Mouse (Mus musculus): ENCODE results near the gene Ift80. TPM values are rescaled to one million over a fixed set of nuclear protein-coding genes. Genes with fewer than 3 reads are reported as not detected.
"Not testable (repeated sequence)": the region's sequence is repeated elsewhere in the genome, so short reads cannot be mapped to it uniquely, and the experiment has no call there.

Ift80 gene
- polyA plus RNA-seq, 1 experiment from 2014 or later = 8.4 TPM

DNA sequence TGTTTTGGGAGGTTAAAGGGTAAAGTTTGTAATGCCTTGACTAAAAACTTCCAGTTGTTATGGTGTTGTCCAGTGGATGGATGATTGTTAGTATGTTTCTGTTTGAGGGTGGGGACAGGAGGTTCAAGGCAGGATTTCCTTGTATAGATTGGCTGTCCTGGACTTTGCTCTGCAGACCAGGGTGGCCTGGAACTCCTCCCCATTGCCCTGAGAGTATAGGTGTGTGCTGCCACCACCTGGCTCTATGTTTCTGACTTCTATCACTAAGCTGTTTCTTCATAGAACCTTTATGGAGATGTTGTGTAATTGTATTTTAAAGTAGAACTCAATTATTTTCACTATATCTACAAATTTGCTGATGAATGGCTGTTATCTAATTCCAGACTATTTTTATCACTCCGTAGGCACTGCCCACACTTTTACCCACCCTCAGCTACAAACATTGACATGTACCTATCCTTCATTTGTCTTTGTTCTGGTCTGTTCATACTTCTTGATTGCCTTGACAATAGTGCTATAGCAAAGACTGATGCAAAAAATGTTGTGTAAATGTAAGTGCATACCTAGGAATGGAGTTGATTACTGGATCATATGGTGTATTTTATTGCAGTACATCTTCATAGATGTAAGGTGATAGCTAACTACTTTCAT is 21.9 kb upstream of the Ift80 start:
- Histone ChIP-seq H3K27ac (replicated peaks) (no peak overlapping the region), H3K27me3 (no peaks in the 10 kb centered on the region), H3K4me3 (no peak overlapping the region), H3K9ac (no peak overlapping the region), H3K4me1 (replicated peaks) (no peaks in the 10 kb centered on the region), H3K4me2 (no peak overlapping the region), H3K9me3 (no peaks in the 10 kb centered on the region), H3K36me3 (peaks cover 11% of the 10 kb centered on the region; the same call in 1 of the 2 replicates)
- WGBS = 97% methylated on average over 1 of the region's 1 CpGs
- ATAC-seq (ENCODE audit: low FRiP score, low read depth) = no peak

DNA sequence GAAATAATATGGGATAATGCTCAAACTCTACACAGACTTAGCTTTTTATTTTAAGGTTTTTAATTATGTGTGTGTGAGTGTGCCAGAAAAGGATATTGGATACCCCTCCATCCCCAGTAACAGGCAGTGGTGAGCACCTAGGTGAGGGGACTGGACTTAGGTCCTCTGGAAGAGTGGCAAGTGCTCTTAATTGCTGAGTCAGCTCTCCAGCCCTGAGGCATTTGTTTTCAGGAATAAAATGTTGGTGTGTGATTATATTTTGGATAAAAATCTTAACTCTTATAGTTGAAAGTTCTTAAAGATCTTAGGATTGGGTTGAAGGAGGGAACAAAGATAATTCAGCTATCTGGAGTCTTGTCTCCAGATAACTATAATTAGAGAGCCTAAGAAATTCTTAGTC is 16.4 kb upstream of the Ift80 start:
- no peak for ATAC-seq (ENCODE audit: low FRiP score, low read depth)
- no peak overlapping the region for H3K27ac ChIP-seq (replicated peaks)
- H3K27me3 ChIP-seq = no peaks in the 10 kb centered on the region
- H3K4me2 ChIP-seq = no peak overlapping the region
- no peaks in the 10 kb centered on the region for H3K4me1 ChIP-seq (replicated peaks)
- no peaks in the 10 kb centered on the region for H3K9me3 ChIP-seq
- H3K36me3 ChIP-seq = peaks cover 7% of the 10 kb centered on the region
- no peak overlapping the region for H3K9ac ChIP-seq
- H3K4me3 ChIP-seq = no peak overlapping the region

DNA sequence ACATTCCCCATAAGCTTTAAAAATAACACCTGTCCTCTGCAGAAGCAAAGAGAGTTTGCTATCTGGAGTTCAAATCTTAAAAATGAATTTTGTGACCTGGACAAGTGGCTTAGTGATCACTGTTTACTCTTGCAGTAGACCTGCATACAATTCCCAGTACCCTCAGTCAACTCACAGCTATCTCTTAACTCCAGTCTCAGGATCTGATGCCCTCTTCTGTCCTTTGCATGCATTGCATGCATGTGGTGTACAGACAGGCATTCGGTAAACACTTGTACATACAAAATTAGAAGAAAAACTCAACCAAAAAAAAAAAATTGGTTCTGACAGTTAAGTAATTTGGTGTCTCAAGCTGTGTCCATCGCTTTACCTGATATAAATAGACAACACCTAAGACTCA is 15.9 kb upstream of the Ift80 start:
- Histone ChIP-seq H3K4me1 (replicated peaks) (no peaks in the 10 kb centered on the region), H3K27me3 (no peaks in the 10 kb centered on the region), H3K9me3 (no peaks in the 10 kb centered on the region), H3K36me3 (peaks cover 7% of the 10 kb centered on the region), H3K4me3 (no peak overlapping the region), H3K27ac (replicated peaks) (no peak overlapping the region), H3K4me2 (no peak overlapping the region), H3K9ac (no peak overlapping the region)
- 93% methylated on average over 2 of the region's 2 CpGs for WGBS
- no peak for ATAC-seq (ENCODE audit: low FRiP score, low read depth)

DNA sequence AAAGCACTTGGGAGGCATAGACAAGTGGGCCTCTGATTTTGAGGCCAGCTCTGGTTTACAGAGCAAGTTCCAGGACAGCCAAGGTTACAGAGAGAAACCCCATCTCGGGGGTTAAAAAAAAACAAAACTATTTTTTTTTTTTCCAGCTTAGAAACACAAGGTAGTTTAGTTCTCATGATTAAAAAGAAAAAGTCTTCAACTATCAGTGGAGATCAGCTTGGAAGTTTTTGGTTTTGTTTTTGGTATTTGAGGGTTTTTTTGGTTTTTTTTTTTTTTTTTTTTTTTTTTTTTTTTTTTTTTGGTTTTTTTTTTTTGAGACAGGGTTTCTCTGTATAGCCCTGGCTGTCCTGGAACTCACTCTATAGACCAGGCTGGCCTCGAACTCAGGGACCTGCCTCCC is 14.3 kb upstream of the Ift80 start:
- H3K9me3 ChIP-seq; H3K27me3 ChIP-seq; ATAC-seq (ENCODE audit: low FRiP score, low read depth); H3K27ac ChIP-seq (replicated peaks); H3K4me3 ChIP-seq; H3K9ac ChIP-seq; H3K36me3 ChIP-seq; H3K4me1 ChIP-seq (replicated peaks); H3K4me2 ChIP-seq: not testable (repeated sequence)
- 99% methylated on average over 2 of the region's 2 CpGs for WGBS

DNA sequence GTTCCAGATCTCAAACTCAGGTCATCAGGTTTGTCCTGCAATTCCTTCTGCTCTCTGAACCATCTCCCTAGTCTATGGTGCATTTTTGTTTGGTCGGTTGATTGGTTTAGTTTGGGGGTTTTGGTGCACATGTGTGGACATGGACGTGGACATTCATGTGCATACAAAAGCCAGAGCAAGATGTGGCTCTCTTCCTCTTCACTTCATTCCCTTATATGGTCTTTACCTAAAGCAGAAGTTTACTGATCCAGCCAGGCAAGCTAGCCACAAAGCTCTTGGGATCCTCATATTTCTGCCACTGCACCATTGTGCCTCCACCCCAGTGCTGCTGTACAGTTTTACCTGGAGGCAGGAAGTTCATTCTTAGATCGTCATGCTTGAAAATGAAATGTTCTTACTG is 12.8 kb upstream of the Ift80 start:
- no peaks in the 10 kb centered on the region for H3K27me3 ChIP-seq
- ATAC-seq (ENCODE audit: low FRiP score, low read depth) = no peak
- H3K36me3 ChIP-seq = peaks cover 5% of the 10 kb centered on the region
- H3K9ac ChIP-seq = no peak overlapping the region
- no peak overlapping the region for H3K4me2 ChIP-seq
- no peak overlapping the region for H3K4me3 ChIP-seq
- 95% methylated on average over 3 of the region's 3 CpGs for WGBS
- H3K9me3 ChIP-seq = no peaks in the 10 kb centered on the region
- no peaks in the 10 kb centered on the region for H3K4me1 ChIP-seq (replicated peaks)
- H3K27ac ChIP-seq (replicated peaks) = no peak overlapping the region

DNA sequence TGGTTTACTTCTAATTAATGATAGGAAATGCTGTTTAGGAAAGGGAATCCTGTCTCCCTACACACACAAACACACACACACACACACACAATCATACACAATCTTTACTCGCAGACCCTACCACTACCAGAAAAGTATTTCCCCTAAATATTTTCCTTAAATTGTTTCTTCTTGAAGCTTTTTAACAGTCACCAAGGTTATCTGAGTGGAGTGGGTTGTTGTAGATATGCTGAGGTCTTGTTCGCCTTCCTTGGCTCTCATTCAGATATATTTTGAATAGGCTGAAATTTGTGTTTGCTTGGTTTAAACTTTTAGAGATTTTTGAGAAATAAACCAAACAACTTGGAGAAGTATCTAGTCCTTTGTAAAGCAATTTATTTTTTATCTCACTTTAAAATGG is 4.5 kb upstream of the Ift80 start:
- 85% methylated on average over 2 of the region's 2 CpGs for WGBS
- no peaks in the 10 kb centered on the region for H3K36me3 ChIP-seq
- no peak overlapping the region for H3K9ac ChIP-seq

DNA sequence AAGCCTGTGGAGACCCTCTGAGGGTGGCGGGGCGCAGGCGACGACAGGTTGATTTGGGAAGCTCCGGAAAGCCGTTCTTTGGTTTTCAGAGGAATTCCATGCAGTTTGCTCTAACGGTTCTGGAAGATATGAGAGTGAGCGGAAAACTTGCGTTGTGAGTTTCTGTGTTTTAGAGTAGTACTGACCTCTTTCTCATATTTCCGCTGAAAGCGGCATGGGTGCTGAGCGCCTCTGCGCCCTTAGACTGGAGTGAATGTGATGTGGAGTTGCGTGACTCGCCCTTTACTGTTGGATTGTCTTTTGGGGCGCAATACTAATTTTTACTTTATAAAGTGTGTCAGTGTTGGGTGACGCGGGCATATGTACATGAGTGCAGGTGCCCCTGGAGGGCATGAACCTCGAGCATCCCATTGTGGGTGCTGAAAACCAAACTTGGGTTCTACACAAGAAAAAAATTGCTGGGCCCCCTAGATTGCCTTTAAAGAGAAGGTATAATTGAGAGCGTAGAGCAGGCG is 1.9 kb upstream of the Ift80 start:
- H3K27me3 ChIP-seq = no peaks in the 10 kb centered on the region
- WGBS = 5% methylated on average over 21 of the region's 21 CpGs
- H3K4me1 ChIP-seq (replicated peaks) = peaks cover 17% of the 10 kb centered on the region
- no peaks in the 10 kb centered on the region for H3K36me3 ChIP-seq
- no peaks in the 10 kb centered on the region for H3K9me3 ChIP-seq
- peak overlapping the region; percentile 75 for H3K4me3 ChIP-seq
- H3K27ac ChIP-seq (replicated peaks) = peak overlapping the region; percentile 83; the same call in 1 of the 2 replicates
- H3K4me2 ChIP-seq = peak overlapping the region; percentile 85
- ATAC-seq (ENCODE audit: low FRiP score, low read depth) = no peak
- peak overlapping the region; percentile 60 for H3K9ac ChIP-seq

More for the DNA sequence above, 4.5 kb upstream of the Ift80 start:
- H3K4me3 ChIP-seq = no peak overlapping the region
- no peaks in the 10 kb centered on the region for H3K9me3 ChIP-seq
- no peak overlapping the region for H3K27ac ChIP-seq (replicated peaks)
- H3K27me3 ChIP-seq = no peaks in the 10 kb centered on the region
- H3K4me1 ChIP-seq (replicated peaks) = peaks cover 10% of the 10 kb centered on the region
- H3K4me2 ChIP-seq = no peak overlapping the region
- no peak for ATAC-seq (ENCODE audit: low FRiP score, low read depth)

DNA sequence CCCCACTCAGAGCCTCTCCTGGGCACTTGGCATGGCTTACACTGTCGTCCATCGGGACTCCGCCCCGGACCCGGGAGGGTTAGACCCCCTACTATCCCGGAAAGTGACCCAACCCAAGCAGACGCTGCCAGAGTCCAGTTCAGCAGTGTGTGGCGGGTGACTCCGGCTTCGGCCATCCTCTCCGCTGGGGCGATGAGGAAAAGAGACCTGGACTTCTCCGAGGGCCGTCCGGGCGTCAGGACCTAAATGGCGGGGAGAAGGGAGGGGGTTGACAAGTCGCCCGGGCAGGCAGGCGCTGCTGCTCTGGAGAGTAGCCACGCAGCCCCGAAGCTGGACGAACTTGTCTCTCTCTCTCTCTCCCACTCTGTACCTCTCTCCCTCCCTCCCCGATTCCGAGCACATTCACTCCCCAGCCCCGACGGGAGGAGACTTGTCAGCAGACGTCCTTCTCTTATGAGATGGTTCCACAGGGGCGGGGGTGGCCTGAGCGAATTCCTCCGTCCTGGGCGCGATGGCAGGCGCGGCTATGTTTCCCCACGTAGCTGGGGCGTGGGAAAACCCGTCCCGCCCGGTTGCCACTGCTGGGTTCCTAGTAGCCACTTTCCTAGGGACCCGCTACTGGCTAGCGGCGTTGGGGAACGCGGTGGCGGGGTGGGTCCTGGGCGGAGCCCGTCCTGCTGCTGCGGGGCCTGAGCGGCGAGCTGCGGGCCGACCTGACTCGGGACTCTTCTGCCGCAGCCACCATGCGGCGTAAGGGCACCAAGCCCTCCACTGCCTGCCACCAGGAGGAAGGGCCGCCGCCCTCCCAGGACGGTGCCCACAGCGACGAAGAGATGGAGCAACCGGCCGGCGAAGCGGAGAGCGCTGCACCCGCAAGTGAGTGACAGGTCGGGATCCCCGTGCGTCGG is 1.2 kb upstream of the Ift80 start:
- ATAC-seq (ENCODE audit: low FRiP score, low read depth) = peak; percentile 68
- WGBS = under 1% methylated on average over 72 of the region's 72 CpGs
- Histone ChIP-seq H3K4me3 (peak overlapping the region; percentile 75), H3K9me3 (no peaks in the 10 kb centered on the region), H3K36me3 (no peaks in the 10 kb centered on the region), H3K9ac (peak overlapping the region; percentile 60), H3K27me3 (no peaks in the 10 kb centered on the region), H3K4me2 (peak overlapping the region; percentile 85), H3K4me1 (replicated peaks) (peaks cover 17% of the 10 kb centered on the region), H3K27ac (replicated peaks) (peak overlapping the region; percentile 83)

DNA sequence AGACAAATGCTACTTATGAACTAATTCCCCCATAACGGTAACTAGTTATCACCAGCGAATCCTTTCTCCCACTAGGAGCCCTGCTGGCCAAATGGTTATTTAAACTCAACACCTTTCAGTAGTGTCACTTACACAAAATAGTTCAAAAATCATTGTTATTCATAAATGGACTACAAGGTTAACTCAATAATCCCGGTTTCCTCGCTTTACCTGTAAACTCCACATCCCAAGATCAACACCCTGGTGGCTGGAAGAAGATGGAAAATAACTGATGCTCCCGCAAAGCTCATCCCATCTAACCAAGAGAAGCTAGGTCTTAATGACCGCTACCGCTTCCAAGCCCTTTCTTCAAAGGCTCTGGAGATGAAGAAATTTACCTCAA is 324 bp downstream of the Ift80 start:
- Histone ChIP-seq H3K9me3 (no peaks in the 10 kb centered on the region), H3K9ac (peak overlapping the region; percentile 59), H3K4me1 (replicated peaks) (peaks cover 17% of the 10 kb centered on the region), H3K27ac (replicated peaks) (peak overlapping the region; percentile 83), H3K4me2 (peak overlapping the region; percentile 66), H3K4me3 (peak overlapping the region; percentile 75), H3K36me3 (no peaks in the 10 kb centered on the region), H3K27me3 (no peaks in the 10 kb centered on the region)
- under 1% methylated on average over 7 of the region's 7 CpGs for whole genome bisulfite sequencing
- peak; percentile 58 for ATAC-seq (ENCODE audit: low FRiP score, low read depth)

DNA sequence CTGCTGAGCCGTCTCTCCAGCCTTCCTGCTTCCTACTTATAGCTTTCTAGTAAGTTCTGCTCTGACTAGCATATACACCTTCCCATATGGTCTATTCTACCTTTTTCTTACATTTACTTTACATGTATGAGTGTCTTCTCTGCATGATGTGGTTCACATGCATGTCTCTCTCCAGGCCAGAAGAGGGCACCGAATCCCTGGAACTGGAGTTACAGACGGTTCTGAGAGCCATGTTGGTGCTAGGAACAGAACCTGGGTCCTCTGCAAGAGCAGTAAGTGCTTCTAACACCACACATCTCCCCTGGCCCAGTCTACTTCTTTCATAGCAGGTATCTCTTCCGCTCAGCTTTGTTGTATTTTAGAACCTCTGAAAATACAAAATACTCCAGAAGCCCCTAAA is 1.6 kb downstream of the Ift80 start:
- Histone ChIP-seq H3K36me3 (no peaks in the 10 kb centered on the region), H3K9me3 (no peaks in the 10 kb centered on the region), H3K4me2 (no peak overlapping the region), H3K9ac (no peak overlapping the region), H3K4me1 (replicated peaks) (peaks cover 17% of the 10 kb centered on the region), H3K27ac (replicated peaks) (no peak overlapping the region), H3K4me3 (no peak overlapping the region), H3K27me3 (no peaks in the 10 kb centered on the region)
- WGBS = 89% methylated on average over 4 of the region's 4 CpGs
- ATAC-seq (ENCODE audit: low FRiP score, low read depth) = no peak

DNA sequence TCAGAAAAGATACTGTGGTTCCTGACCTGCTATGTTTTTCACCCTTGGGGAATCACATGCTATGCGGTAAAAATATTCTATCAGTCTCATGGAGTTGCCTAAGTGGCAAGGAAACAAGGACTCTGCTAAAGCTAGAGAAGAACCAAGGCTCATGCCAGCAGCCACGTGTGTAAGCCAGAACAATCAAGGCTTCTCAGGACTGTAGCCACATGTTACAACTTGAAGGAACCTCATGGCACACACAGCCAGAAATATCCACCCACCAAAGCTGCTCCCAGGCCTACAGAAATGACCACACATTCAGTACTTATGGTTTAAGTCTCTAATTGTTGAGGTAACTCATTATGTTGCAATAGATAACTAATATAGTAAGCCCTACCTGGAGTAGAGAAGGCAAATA is 17.8 kb downstream of the Ift80 start:
- ATAC-seq (ENCODE audit: low FRiP score, low read depth) = no peak
- WGBS = 89% methylated on average over 2 of the region's 2 CpGs

DNA sequence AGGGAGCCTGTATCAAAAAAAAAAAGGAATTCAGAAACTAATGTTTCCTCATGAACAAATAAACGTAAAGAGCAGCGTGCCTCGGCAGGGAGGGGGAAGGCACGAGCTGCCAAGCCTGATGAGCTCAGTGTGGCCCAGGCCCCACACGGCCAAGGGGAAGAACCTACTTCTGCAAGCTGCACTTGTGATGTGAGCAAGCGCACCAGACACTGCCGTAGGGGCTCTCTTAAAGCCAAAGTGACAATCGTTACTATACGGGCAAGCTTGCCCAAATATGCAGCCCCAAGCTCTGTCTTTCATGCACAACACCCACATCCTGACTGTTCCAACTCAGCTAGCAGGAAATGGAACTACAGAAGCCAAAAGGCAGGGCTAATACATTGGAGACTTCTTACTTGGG is 23.5 kb downstream of the Ift80 start:
- no peaks in the 10 kb centered on the region for H3K9me3 ChIP-seq
- H3K4me3 ChIP-seq = no peak overlapping the region
- H3K27me3 ChIP-seq = no peaks in the 10 kb centered on the region
- no peaks in the 10 kb centered on the region for H3K36me3 ChIP-seq
- ATAC-seq (ENCODE audit: low FRiP score, low read depth) = no peak
- no peaks in the 10 kb centered on the region for H3K4me1 ChIP-seq (replicated peaks)
- H3K27ac ChIP-seq (replicated peaks) = no peak overlapping the region
- no peak overlapping the region for H3K9ac ChIP-seq
- 91% methylated on average over 9 of the region's 9 CpGs for WGBS
- H3K4me2 ChIP-seq = no peak overlapping the region

More for the DNA sequence above, 17.8 kb downstream of the Ift80 start:
- no peaks in the 10 kb centered on the region for H3K27me3 ChIP-seq
- H3K9me3 ChIP-seq = no peaks in the 10 kb centered on the region
- no peak overlapping the region for H3K27ac ChIP-seq (replicated peaks)
- H3K36me3 ChIP-seq = no peaks in the 10 kb centered on the region
- H3K4me3 ChIP-seq = no peak overlapping the region
- no peak overlapping the region for H3K9ac ChIP-seq
- no peak overlapping the region for H3K4me2 ChIP-seq
- no peaks in the 10 kb centered on the region for H3K4me1 ChIP-seq (replicated peaks)

Measured in hindbrain, embryonic 15.5 days (tissue).